Mouse (Mus musculus) WW6 (cell line): ENCODE results near the gene Tecta.

Experiments used
- DNase-seq: peaks from one replicate; pipeline ENCODE4 v3.0.0-alpha.2; 2013; ENCODE audit warnings: low read depth, low spot score

The Tecta gene

DNA sequence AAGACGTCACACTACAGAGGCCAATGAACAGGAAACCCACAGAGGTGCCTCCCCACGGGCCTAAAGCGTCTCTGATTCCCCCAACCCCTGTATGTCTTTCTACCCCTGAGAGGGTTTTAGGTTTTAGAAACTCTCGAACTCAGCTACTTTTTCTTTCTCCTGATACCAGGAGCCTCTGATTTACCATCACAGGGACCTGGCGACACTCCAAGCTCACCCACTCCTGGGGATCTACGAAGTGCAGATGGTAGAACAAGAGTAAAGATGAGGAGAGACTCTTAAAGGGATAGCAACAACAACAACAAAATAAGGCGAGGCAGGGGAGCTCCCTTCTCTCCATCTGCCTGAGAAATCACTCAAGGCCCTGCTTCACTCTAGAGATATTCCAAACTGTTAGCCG, 12.7 kb downstream of the Tecta start:
- no peak for DNase-seq

GRCm38 (mm10) chr9:42385656-42386055, 14.1 kb downstream of the Tecta start:
- DNase-seq, result no peak

- DNase-seq, result no peak
Observed at GRCm38 (mm10) chr9:42382628-42383347, 16.9 kb downstream of the Tecta start.

DNA sequence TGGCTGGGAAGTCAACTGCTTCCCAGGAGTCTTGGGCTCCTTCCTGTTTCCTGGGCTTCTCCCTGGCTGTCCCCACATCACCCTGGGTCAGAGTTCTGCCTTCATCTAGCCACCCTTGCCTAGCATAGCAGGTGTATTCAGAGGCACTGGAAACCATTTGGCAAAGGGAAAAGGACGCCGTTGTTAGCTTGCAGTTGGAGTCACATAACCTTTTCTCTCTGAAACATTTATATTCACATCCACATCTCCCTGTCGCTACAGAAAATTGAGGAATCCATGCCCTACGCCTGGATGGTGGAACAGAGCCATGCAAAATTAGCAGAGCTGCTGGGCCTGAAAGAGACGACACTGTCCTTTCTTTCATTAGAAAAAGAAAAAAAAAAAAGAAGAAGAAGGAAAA, 17.7 kb downstream of the Tecta start:
- DNase-seq, result no peak

GRCm38 (mm10) chr9:42378071-42378470, 21.7 kb downstream of the Tecta start:
- no peak for DNase-seq

- DNase-seq, result peak; percentile 48
Observed at GRCm38 (mm10) chr9:42377656-42378055, 22.1 kb downstream of the Tecta start.

DNA sequence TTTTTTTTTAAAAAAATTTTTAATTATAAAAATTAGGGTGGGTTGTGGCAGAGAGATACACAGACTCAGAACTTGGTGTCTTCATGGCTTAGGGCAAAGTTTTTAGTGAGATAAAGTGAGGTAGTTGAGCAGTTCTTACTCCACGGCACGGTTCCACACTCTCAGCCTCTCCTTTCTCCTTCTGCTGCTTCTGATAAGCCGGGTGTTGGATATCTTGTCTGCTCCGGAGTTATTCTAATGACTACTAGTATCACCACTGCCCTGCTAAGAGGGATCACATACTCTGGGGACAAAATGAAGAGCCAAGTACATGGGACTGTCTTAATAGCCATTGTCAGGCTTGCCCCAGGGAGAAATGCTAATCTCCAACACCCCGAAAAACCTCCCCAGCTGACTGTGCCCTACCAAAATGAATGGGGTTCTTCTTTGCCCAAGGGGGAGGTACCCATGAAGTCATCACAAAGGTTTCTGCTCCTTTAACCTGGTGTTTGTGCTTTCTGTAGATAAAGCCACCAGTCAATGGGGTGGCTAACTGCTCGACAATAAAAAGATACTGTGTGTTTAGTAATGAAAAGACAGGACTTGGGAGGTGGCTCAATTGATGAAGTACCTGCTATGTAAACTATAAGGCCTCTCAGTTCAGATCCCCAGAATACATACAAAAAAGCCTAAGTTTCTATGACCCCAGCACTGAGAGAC, 27.9 kb downstream of the Tecta start:
- DNase-seq, result no peak

DNA sequence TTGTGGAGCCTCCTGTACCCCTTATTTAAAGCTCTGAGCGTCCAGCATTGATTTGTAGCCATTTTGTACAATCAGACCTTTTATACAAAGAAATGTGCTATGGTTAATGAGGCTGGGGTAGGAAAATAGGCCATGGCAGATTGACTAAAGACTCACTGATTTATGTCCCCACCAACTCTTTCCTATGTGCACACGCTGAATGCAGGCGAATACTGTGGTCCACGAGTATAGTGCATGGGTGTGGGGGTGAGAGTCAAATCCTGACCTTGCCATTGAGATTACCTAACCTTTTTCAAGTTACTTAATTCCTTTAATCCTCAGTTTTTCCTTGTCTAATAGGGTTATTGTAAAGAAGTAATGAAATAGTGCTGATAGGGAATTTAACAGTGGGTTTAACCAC, 42.1 kb downstream of the Tecta start:
- DNase-seq, result no peak

- no peak for DNase-seq
Observed at GRCm38 (mm10) chr9:42354871-42355270, 44.9 kb downstream of the Tecta start.

- DNase-seq, result no peak
Observed at GRCm38 (mm10) chr9:42349791-42350190, 49.9 kb downstream of the Tecta start.

- no peak for DNase-seq
Observed at GRCm38 (mm10) chr9:42346297-42346696, 53.4 kb downstream of the Tecta start.

DNA sequence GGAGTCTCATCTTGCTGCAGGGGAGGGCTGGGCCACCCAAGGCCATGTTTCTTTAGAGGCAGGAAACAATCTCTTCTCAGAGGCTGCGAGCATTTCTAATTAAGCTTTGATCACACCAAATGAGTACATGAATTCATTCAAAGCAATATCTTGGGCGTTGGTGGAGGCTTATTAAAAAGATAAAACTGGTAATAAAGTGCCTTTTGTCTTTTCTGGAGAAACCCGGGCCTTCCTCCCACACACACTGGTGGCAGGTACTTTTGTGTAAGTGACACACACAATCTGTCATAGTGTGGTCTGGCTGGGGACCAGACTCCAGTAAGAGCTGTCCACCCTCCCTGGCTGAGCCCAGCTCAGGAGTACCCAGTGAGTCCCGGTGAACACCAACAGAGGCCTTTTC, 60.6 kb downstream of the Tecta start:
- DNase-seq, result no peak

GRCm38 (mm10) chr9:42337026-42337425, 62.7 kb downstream of the Tecta start:
- DNase-seq, result no peak

GRCm38 (mm10) chr9:42336575-42336974, 63.2 kb downstream of the Tecta start:
- DNase-seq, result no peak

DNA sequence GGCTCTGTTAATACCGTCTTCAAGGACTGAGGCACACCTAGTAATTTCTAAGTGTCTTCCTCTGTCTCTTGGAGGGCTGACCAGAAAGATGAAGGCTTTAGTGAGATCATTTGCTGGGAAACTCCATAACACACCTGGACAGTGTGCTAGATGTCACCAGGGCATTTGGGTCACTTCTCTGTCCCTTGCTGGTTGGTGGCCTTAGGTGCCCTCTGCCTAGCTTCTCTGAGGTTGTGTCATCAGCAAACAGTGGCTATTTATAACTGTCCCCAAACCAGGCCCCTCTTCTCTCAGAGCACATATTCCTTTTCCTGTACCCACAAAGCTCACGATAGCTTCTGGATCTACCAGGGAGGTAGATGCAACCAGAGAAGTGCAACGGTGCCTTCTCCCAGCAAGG, 64.8 kb downstream of the Tecta start:
- no peak for DNase-seq

DNA sequence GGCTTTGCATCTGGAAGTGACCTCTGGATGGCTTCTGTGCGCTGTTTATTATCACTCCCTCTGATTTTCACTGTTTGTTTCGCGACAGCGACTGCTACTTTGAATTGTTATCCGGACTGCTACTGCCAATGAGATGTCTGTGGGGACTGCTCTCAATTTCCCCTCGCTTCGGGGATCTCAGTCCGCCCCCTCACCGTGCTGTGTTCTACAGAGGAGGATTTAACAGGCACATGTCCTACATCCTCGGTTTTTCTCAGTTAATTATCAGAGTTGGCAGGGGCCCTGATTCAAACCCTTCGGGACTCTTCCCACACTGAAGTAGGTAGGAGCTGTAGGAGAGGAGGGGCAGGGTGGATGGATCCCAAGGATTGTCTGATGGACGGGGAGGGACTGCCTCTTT, 67.0 kb downstream of the Tecta start:
- no peak for DNase-seq

DNA sequence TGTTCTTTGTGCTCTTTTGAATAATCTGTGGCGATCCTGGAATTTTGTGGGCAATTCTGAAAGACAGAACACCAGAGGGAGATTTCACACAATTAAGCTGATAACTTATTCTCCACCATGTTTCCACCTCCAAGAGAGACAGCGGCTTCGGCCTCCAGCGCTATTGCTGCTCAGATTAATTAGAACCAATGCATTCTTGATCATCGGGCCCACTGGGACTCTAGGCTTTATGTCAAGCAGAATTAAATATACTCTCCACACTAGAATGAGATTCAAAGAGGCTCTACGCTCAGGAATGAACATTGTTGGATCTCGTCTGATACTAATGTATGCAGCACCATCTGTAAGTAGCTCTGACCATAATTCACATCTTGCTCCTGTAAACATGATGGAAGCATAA, 68.4 kb downstream of the Tecta start:
- no peak for DNase-seq

- no peak for DNase-seq
Observed at GRCm38 (mm10) chr9:42329753-42330152, 70.0 kb downstream of the Tecta start.

DNA sequence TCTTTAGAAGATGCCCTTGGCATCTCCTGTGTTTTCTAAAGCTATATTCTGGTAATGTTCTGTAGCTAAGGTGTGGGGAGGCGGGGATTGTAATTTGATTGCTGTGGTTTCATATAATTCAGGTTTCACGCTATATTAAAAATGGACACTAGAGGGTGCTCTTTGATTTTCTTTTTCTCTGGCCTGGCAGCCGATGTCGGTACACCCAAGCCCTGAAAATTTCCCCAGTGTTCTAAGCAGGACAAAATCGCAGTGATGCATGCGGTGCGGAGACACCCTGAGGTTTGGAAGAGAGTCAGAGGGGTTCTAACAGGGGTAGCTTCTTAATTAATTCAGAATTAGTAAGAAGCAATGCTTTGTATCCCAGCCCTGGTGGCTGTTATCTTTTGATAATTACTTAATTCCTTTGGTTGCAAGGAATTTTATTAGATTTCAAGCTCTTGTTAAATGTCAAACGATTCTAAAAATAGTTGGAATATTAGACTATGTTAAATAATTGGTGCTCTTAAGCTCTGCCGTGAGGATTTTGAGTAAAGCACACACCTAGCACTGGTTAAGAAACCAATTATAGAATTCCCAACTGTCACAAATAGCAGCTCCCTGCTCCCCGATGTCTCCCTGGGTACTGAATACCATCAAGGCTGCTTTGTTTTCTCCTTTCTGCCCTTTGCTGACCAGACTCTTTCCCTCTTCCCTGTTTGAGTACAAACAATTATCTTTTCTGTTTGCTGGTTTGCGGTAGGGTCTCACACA, 72.9 kb downstream of the Tecta start:
- no peak for DNase-seq

DNA sequence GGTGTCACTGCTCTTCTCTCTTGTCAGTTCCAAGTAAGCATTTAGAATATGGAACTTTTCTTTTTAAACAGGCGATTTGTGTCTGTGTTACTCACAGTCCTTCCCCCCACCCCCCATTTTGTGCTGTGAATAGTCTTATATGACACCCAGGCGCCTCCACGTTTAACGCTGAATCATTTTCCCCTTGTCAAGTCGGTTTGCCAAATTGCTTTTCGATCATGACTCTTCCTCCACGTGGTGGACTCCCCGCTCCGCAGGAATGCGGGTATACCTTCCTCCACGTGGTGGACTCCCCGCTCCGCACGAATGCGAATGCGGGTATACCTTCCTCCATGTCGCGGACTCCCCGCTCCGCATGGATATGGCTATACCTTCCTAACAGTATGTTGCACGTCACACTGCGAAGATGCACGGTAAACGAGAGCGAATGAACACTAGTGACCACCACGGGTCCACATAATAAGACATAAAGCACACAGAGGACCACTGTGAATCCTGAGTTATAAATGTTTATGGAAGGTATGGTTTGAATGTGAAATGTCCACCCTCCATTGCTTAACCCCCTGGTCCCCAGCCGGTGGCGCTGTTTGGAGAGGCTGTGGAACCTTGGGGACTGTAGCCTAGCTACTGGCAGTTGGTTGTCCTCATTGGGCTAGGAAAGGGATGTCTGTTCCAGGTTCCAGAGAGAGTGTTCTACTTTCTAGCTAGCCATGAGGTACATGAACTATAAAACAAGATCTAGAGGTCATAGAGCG, 74.9 kb downstream of the Tecta start:
- peak; percentile 26 for DNase-seq

- no peak for DNase-seq
Observed at GRCm38 (mm10) chr9:42323238-42323637, 76.5 kb downstream of the Tecta start.

DNA sequence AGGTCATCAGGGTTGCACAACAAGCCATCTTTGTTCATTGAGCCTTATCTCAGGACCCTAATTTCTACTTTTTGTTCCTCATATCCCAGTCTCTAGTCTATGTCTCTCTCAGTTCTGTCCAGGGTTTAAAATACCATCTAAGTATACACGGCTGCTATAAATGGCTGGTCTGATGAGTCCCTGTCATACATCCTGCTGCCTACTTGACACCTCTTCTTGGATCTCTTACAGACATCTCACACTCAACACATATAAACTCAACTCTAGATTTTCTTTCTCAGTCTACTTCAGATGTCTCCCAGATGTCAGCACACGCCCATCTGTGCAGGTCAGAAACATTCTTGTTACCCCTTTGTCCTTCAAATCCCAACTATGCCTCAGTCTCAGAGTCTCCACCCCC, 78.3 kb downstream of the Tecta start:
- DNase-seq, result no peak
